Mouse (Mus musculus): Measurements from ENCODE around the gene Nsmf. TPM values are rescaled to one million over a fixed set of nuclear protein-coding genes. Genes with fewer than 3 reads are reported as not detected.

The Nsmf gene
- polyA plus RNA-seq (2012; rRNA removed): 48.7 and 62.3 TPM in 2 replicates

- 2% methylated on average over 47 of the region's 47 CpGs for WGBS
- DNase-seq (ENCODE audit: low read depth, low spot score): no peak
These were observed at the start of gene Nsmf for GRCm38 (mm10) chr2:25054221-25055067. Nsmf (plus strand) TSS chr2:25054355.

DNA sequence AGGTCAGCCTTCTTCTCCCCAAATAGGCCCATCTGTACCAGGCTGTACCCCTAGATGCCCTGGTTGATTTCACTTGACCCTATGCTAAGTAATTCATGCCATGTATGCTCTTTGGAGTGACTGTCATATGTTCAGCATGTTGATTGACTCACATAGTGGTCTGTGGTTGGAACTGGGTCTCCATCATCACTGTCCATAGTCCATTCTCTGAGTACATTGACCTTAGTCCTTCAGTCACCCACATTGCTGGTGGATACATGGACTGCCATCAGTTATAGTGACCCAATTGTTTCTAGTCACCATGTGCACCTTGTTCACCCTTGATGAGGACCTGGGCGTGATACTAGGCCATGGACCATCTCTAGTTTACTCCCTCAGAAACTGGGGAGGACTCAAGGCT, 47.4 kb upstream of the Nsmf start:
- DNase-seq (ENCODE audit: low read depth, low spot score): no peak
- 89% methylated on average over 1 of the region's 1 CpGs for WGBS

DNA sequence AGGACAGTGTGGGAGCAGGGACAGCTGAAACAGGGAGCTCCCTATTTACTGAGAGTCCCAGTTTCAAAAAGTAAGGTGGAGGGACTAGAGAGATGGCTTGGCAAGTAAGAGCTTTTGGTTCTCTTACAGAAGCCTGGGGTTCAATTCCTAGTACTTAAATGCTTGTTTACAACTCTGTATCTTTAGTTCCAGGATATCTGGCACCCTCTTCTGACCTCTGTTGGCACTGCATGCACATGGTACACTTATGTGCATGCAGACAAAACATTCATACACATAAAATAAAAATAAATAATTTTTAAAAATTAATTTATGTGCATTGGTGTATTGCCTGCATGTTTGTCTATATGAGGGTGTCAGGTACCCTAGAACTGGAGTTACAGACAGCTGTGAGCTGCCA, 45.9 kb upstream of the Nsmf start:
- DNase-seq (ENCODE audit: low read depth, low spot score): no peak

DNA sequence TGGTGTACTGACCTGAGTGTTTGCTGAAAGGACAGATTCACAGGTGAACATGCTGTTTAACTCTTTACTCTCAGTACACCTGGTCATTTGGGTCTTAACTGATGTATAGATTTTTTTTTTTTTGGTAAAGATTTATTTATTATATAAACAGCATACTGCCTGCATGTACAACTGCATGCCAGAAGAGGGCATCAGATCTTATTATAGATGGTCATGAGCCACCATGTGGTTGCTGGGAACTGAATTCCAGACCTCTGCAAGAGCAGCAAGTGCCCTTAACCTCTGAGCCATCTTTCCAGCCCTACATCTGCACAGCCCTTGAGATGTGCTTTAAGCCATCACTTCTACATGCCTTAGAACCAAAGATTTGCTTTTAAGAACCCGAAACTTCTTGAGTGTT, 31.5 kb upstream of the Nsmf start:
- WGBS: 100% methylated on average over 1 of the region's 1 CpGs
- DNase-seq (ENCODE audit: low read depth, low spot score): no peak

- no peak for DNase-seq (ENCODE audit: low read depth, low spot score)
- WGBS: 97% methylated on average over 1 of the region's 1 CpGs
These were observed 29.0 kb upstream of the Nsmf start for GRCm38 (mm10) chr2:25025109-25025508.

GRCm38 (mm10) chr2:25034994-25035393, 19.2 kb upstream of the Nsmf start:
- no peak for DNase-seq (ENCODE audit: low read depth, low spot score)
- WGBS: 84% methylated on average over 4 of the region's 4 CpGs

DNA sequence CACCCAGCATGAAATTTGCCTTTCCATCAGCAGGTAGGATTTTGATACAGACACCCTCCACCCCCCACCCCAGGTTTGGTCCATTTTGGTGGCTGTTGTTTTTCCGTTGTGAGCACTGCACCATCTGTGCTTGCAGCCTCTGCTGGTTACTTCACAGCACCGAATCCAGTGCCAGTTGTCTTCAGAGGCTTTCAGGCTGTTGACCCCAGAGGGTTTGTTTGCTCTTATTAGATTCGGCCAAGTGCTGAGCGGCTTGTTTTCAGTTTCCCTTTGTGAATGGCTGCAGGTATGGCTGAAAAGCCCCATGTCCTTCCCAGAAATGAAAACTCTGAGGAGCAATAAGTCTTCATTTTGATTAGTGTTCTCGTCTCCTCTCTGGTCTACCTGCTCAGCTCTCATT, 14.1 kb upstream of the Nsmf start:
- 88% methylated on average over 5 of the region's 5 CpGs for WGBS
- DNase-seq (ENCODE audit: low read depth, low spot score): no peak

GRCm38 (mm10) chr2:25050921-25051320, 3.2 kb upstream of the Nsmf start:
- 87% methylated on average over 7 of the region's 7 CpGs for WGBS
- DNase-seq (ENCODE audit: low read depth, low spot score): no peak

GRCm38 (mm10) chr2:25051450-25051849, 2.7 kb upstream of the Nsmf start:
- 82% methylated on average over 8 of the region's 8 CpGs for WGBS

GRCm38 (mm10) chr2:25053101-25053500, 1.1 kb upstream of the Nsmf start:
- no peak for DNase-seq (ENCODE audit: low read depth, low spot score)
- WGBS: 93% methylated on average over 6 of the region's 6 CpGs

More at GRCm38 (mm10) chr2:25051450-25051849, 2.7 kb upstream of the Nsmf start:
- DNase-seq (ENCODE audit: low read depth, low spot score): no peak

- WGBS: 48% methylated on average over 2 of the region's 2 CpGs
- DNase-seq (ENCODE audit: low read depth, low spot score): no peak
These were observed 882 bp downstream of the Nsmf start for GRCm38 (mm10) chr2:25055068-25055405.

GRCm38 (mm10) chr2:25055409-25056155, 1.4 kb downstream of the Nsmf start:
- 92% methylated on average over 21 of the region's 21 CpGs for WGBS
- DNase-seq (ENCODE audit: low read depth, low spot score): no peak

DNA sequence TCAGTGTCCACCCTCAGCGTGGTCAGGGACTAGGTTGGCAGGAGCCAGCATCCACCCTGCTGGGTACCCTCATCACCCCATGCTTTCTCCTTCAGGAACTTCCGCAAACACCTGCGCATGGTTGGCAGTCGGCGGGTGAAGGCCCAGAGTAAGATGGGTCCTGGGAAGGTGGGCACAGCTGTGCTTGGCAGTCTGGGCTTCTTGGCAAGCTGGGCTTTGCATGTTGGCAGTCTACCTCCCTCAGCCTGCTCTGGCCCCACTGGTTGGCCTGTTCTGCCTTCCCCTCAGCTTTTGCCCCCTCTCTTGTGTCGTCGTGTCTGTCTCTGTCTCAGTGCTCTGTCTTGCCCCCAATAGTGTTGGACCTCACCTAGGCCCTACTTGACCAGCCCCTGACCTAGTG, 4.8 kb downstream of the Nsmf start:
- no peak for DNase-seq (ENCODE audit: low read depth, low spot score)
- 90% methylated on average over 7 of the region's 7 CpGs for WGBS

DNA sequence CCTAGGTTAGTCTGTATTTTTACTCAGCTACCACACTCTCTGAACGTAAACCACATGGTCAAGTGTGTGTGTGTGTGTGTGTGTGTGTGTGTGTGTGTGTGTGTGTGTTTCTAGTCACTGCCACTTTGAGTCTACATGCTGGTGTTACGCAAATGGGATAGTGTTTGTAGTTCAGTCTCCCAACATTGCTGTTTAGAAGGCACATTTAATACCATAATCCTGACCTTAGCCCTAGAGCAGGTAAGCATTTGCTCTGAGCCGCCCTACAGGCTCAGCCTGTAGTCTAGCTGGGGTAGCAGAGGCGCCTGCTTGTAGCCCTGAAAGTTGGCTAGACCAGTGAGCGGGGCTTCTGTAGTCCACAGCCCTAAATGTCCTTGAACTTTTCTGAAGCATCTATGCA, 9.4 kb downstream of the Nsmf start:
- 83% methylated on average over 5 of the region's 5 CpGs for WGBS
- DNase-seq (ENCODE audit: low read depth, low spot score): no peak

DNA sequence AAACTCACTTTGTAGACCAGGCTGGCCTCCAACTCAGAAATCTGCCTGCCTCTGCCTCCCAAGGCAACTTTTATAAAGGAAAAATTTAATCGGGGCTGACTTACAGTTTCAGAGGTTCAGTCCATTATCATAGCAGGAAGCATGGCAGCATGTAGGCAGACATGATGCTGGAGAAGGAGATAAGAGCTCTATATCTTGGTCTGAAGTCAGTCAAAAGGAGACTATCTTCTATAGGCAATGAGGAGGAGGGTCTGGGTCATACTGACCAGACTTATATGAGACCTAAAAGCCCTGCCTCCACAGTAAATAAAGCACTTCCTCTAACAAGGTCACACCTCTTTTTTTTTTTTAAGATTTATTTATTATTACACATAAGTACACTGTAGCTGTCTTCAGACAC, 10.1 kb downstream of the Nsmf start:
- 89% methylated on average over 1 of the region's 1 CpGs for WGBS
- no peak for DNase-seq (ENCODE audit: low read depth, low spot score)

DNA sequence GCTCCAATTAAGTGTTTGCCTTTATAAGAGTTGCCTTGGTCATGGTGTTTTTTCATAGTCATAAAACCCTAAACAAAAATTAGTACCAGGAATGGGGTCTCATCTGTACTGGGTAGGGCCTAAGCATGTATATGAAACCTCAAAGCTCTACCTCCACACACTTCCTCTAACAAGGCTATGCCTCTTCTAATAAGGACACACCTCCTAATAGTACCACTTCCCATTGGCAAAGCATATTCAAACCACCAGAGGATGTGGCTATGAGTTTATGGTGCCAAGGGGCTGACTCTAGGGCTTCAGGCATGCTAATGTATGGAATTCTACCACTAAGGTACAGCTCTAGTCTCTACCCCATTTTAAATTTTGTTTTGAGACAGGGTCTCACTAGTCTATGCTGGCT, 11.4 kb downstream of the Nsmf start:
- DNase-seq (ENCODE audit: low read depth, low spot score): no peak

GRCm38 (mm10) chr2:25066552-25066951, 12.4 kb downstream of the Nsmf start:
- 84% methylated on average over 4 of the region's 4 CpGs for WGBS
- DNase-seq (ENCODE audit: low read depth, low spot score): no peak

- WGBS: 82% methylated on average over 4 of the region's 4 CpGs
- no peak for DNase-seq (ENCODE audit: low read depth, low spot score)
These were observed 15.4 kb downstream of the Nsmf start for GRCm38 (mm10) chr2:25069537-25069936.

DNA sequence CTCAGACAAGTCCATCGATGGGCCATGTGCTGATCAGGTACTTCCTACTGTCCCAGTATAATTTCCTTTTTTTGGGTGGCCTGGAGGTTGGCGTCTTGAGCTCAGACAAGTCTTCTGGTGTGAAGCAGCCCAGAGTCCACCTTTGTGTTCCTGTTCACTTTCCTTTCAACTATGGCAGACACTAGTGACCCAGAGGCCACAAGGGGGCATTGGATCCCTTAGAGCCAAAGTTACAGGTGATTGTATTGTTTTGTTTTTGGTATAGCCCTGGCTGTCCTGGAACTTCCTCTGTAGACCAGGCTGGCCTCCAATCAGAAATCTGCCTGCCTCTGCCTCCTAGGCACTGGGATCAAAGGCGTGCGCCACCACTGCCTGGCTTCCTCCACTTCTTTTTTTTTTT, 18.2 kb downstream of the Nsmf start:
- WGBS: 92% methylated on average over 4 of the region's 4 CpGs
- DNase-seq (ENCODE audit: low read depth, low spot score): no peak

- WGBS: 34% methylated on average over 4 of the region's 4 CpGs
- no peak for DNase-seq (ENCODE audit: low read depth, low spot score)
These were observed 21.4 kb downstream of the Nsmf start for GRCm38 (mm10) chr2:25075506-25075905.

- no peak for DNase-seq (ENCODE audit: low read depth, low spot score)
- 22% methylated on average over 1 of the region's 1 CpGs for WGBS
These were observed 24.8 kb downstream of the Nsmf start for GRCm38 (mm10) chr2:25078967-25079366.
